Mouse (Mus musculus) frontal cortex, postnatal 25 days (tissue): ENCODE measurements around the gene Nubp1.

Experiments used
- DNase-seq, 2 experiments: peaks; one replicate each; pipeline ENCODE4 v3.0.0; 2022; ENCODE audit warnings: low spot score in 2 of 2

Nubp1 gene

DNA sequence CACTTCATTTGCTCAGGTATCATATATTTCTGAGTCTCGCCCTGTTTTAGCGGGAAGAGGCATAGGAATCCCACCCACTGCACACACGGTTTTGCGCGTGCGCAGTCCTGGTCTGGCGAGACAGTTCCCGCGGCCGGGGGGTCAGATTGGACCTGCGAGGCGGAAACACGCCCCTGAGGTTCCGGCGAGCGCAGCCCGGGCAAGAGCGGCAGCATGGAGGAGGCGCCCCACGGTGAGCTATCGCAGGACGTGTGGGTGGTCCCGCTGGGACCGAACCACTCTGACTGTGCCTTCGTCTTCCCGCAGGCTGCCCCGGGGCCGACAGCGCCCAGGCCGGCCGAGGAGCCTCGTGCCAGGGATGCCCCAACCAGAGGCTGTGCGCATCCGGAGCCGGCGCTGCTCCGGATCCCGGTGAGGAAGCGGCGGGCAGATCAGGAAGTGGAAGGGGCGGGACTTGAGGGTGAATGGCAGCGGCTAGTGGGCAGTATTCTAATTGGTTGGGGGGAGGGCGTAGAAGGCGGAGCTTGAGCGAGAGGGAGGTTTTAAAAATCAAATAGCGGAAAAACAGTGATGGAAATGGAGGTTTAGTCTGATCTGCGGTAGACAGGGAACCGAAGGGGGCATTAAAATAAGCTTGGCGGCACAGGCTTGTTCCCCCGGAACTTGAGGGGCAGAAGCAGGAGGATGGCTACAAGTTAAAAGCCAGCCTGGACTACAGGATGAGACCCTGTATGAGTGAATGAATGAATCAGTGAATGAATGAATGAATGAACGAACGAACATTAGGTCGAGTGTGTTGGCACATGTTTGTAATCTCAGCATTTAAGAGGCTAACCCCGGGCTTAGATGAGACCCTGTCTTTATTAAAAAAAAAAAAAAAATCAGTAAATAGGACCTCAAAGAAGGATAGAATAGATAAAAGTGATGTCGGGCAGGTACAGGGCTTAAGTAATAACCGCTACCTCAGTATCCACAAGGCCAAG is at the start of gene Nubp1:
TSS of gene Nubp1 (plus strand) at position 185 of the 983 bp plus-strand sequence.
- DNase-seq, result peak; percentile 82 to 84

DNA sequence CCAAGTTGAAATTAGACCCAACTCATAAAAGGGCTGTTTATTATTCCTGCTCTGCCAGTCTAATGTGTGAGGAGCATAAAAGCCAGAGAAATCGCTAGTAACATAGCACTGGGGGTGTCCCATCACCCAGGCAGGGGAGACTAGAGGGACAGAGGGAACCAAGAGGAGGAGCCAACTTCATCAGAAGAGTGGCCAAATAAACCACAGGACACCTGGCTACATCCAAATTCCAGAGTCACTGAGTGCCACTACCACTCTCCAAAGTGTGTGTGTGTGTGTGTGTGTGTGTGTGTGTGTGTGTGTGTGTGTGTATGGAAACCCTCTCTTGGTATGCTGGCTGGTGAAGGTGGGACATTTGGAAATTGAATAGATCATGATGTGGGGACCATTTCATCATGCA is 48.7 kb upstream of the Nubp1 start:
- DNase-seq, result no peak

DNA sequence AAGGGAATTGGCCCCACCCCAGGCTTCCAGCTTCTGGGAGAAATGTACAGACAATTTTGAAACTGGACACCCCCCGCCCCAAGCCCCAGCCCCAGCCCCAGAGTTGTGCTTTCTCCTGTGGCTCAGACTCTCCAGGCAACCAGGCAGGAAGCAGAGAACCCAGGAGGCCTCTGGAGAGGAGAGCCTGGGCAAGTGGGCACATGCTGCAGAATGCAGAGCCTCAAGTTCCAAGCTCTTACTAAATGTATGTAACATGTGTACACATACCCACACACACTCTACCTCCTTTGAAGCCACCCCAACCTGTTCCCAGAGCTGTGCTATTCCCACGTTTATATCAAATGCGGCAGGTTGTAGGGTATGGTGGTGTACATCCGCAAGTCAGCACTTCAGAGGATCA is 46.0 kb upstream of the Nubp1 start:
- no peak for DNase-seq

DNA sequence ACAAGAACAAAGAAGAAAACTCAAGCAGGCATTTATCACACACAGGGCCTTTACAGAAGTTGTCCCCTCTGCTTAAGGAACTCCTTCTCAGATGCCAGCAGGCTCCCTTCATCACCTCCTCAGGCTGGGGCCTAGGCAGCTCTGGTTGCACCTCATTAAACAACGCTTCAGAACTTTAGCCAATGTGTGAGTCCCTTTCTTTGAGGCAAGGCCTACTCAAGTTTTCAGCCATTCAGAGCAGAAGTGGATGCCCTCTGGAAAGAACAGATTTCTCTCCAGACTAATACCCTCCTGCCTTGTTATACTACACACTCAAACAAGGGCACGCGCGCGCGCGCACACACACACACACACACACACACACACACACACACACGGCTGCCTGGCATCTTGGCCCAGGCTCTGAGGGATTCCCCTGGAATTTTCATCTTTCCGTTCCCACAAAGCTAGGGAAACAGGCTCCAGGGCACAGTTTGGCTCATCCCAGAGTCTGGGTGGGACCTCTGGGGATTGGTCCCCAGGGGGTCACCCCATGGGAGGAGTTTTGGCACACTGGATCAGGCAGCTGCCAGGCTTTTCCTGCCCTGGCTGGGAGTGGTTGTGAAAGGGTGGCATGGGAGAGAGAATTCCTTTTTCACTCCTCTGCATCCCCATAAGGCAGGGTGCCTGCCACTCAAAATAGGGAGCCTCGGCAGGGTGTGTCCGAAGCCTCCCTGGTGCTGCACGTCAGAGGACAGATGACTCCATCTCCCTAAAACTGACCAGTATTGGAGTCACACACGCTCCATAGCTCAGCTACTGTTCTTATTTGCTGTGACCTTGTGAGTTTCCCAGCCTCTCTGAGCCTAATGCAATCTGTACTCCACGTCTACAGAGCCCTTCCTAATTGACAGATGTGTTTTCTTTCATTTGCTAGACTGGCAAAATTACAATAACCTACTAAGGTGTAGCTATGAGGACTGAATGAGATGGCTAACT is 45.2 kb upstream of the Nubp1 start:
- DNase-seq, result no peak

DNA sequence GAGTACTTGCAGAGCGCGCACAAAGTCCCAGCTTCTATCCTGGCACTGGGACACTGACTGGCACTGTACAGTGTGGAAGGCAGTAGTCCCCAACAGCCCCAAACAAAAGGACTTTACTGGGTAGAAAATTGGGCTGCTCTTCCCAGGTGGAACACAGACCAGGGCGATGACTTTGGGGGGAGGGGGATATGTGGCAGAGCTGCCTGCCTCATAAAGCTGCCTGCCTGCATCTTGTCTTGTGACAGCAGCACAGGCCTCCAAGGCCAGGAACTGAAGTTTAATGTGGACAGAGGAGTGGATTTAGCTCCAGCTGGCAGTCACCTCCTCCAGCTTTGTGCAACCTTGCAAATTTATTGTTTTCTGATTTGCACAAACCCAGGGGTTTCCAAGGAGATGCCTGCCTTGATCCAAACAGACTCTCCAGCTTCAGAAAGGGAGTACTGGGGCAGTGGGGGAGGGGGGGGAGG is 42.2 kb upstream of the Nubp1 start:
- no peak for DNase-seq

DNA sequence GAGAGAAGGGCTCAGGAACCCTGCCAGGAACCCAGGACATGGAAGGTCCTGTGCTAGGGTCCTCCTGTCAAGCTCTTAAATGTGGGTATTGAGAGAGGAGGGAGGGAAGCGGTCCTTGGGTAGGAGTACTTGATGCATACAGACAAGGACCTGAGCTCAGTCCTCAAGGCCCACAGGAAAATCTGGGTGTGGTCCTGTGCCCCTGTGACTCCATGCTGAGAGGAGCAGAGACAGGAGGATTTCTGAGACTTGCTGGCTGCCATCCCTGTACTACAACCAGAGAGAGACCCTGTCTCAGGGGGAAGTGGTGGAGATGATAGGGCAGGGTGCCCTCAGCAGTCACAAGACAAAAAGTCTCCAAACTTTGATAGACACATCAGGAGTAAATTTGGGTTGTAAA is 41.8 kb upstream of the Nubp1 start:
- DNase-seq, result no peak

DNA sequence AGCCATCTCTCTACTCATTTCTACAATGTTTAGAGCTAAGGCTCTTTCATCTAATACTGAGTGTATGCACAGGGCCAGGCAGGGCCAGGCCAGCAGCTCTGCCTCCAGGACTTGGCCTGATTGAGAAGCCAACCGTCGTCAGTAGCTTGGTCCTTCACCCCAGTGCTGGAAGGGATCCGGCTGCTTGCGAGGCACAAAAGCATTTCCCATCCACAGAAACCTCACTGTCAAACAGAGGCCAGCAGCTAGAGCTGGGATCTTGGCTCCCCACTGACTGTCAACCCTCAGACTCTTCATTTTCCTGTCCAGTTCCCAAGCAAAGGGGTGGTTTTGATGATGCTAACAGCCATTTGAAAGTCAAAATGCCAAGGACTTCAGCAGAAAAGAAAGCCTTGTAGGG is 39.4 kb upstream of the Nubp1 start:
- no peak for DNase-seq

DNA sequence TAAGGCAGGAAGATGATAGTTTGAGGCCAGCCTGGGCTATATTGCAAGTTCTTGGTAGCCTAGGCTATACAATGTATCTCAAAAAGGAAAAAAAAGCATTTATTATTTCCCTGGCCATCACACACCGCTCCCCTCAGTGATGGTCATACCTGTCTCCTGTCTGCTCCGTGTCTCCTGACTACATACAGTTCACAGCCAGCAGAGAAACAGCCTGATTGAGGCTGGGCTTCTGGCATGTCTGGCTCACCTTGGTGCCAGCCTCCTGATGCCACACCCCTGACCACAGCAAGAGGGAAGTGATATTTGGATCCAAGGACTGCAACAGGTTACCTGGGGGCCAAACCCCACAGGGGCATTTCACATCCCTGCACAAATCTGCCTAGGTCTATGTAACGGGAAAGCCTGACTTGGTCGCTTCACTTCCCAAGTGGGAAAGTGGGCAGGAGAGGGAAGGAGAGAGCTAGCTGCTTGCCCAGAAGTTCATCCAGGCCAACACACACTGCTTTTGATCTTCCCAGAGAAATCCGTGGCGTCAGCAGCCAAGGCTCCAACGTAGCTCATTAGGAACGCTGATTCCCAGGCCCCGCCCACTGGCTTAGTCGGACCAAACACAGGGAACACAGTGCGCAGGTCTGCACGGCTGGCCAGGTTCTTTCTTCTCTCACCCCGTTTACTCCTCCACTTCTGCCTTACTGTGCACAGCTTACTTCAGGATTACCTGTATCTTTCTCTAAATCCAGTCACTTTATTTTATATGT is 37.3 kb upstream of the Nubp1 start:
- no peak for DNase-seq

DNA sequence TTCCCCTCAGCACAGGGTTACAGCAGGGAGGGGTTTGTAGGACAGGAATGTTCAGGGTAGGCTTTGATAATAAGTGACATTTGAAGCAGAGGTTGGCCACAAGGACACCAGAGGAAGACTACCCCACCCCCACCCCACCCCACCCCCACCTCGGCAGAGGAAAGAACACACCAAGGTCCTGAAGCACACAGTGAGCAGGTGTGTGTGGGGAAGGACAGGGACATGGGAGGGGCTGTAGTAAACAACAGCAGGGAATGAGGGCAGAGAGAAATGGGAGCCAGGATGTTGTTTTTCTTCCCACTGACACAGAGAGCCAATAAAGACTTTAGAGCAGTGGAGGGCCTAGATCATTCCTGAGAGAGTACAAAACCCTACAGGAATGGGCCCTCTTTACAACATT is 34.5 kb upstream of the Nubp1 start:
- DNase-seq, result no peak

DNA sequence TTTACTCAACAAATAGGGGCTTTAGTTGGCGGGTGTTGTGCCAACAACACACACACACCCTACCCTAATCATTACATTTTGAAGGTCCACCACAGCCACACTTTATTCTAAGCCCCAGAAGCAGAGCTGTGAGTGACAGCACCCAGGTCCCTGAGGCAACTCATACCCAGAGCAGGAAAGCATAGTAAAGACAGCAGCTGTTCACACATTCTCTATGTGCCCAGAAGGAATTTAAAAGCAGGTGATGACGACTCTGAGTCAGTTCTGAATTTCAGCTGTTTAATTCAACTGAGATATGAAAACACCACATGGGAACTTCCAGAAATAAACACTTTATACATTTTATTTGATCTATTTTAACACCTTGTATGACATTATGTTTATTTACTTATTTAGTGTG is 32.2 kb upstream of the Nubp1 start:
- no peak for DNase-seq

DNA sequence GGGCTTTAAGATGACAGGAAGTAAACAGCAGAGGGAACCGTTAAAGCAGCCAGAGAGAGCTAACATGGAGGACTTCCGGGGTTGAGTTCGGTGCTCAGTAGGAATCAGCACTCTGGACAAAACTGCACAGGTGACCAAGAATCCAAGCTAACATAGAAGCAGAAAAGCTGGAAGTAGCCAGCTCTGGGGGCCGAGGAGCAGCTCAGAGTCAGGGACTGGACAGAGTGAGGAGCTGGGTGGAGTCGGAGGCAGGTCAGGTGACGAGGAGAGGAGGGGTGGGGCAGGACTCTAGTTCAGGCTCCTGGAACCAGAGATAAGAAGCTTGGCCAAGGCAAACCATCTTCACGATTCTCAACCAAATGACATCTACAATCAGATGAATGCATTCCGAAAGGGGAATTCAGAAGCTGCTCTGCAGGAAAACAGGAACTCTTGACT is 27.7 kb upstream of the Nubp1 start:
- DNase-seq, result no peak

DNA sequence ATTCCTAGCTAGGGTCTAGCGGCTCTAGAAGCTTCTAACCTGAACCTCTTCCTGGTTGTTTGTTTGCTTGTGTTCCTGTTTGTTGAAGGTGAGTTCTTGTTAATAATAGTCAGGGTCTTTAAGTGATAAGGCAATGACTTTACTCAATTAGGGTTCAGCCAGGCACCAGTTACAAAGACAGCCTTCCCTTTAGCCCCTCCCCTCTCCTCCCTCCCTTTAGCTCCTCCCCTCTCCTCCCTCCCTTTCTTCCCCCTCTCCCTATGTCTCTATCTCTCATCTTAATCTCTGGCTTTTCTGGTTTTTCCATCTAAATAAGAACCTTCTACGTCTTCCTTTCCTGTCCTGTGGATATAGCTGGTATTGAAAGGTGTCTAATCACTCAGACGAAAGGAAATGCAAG is 27.2 kb upstream of the Nubp1 start:
- DNase-seq, result no peak

DNA sequence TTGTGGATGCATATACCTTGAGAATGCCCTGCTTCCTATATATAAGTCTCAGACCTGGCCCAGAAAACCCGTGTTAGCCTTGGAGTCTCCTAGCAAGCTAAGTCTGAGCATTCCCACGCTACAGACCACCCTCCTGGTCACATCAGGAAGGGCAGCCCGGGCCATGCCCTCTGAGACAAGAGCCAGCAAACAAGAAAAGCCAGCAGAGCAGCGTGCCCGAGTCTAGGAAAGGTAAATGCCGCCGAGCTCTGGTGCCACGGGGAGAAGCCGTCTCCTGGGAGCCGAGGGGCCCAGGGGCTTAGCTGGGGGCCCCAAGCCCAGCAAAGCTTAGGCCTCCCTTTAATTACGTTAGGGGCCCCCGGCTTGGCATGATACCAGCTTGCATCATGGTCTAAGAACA is 26.5 kb upstream of the Nubp1 start:
- no peak for DNase-seq

DNA sequence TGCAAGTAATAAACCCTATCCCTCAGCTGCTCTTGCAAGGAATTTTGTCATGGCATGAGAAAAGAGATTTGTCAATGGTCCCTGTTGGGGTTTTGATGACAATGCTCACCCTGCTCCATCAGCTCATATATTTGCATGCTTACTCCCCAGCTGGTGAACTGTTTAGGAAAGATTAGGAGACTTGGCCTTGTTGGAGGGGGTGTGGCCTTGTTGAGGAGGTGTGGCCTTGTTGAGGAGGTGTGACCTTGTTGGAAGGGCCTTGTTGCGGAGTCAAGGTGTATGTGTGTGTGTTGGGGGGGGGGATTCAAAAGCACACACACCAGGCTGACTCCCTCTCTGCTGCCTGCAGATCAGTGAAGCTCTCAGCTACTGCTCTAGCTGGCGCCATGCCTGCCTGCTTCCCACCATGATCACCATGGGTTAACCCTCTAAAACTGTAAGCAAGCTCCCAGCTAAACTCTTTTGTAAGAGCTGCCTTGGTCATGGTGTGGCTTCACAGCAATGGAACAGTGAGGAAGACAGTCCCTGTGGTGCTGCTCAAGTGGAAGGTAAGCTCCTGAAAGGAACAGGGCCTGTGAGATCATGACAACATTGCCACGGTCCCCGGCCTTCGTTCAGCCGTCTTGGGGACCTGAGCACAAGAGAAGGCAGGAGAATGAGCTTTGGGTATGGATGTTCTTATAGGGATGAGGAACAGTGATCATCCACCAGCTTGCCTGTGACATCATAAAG is 22.9 kb upstream of the Nubp1 start:
- DNase-seq, result no peak

DNA sequence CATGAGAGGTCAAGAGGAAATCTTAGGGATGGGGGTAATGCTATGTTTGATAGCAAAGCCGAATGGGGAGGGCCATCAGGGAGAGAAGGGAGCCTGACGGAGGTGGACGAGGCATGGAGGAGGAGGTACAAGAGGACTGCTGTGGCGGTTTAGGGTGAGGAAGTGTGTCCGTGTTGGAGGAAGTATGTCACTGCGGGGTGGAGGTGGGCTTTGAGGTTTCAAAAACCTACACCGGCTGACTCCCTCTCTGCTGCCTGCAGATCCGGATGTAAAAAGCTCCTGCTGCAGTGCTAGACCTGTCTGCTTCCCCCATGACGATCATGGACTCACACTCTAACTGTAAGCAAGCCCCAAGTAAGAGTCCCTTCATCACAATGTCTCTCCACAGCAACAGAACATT is 19.2 kb upstream of the Nubp1 start:
- no peak for DNase-seq

DNA sequence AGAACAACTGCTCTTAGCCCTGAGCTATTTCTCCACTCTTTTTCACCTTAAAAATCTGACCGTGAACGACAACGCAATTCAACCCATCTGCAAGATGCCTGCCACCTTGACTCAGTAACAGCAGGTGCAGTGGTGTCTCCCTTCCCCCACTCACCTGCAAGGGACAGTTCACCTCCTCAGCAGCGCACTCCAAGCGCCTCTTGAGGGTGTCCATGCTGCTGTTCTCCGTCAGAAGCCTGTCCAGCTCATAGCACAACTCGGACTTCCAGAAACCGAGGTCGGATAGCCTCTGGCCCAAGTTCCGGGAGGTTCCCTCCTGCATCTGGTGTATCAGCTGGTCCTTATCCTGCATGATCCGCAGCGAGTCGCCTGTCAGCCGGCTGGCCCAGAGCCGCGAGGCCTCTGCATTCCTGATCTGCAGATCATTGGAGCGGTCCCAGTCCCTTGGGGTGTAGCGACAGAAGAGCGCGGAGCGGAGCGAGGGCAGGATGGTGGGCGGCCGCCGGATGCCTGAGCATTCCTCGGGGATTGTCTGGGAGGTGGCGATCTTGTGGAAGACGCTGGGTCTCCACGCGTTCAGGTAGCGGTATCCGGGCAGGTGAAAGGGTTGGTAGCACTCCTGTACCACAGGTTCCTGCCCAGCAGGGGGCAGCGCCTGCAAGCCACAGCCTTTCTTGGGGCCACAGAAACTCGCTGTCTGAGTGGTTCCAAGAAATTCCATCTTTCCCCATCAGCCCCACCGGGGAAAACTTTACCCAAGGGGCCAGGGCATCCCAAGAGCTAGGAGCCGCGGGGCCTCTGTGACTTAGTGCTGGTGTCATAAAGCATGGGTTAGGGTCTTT is 16.8 kb upstream of the Nubp1 start, which contains the start of gene Tekt5:
TSS of gene Tekt5 (minus strand) at position 792 of the 842 bp plus-strand sequence.
- DNase-seq, result no peak

DNA sequence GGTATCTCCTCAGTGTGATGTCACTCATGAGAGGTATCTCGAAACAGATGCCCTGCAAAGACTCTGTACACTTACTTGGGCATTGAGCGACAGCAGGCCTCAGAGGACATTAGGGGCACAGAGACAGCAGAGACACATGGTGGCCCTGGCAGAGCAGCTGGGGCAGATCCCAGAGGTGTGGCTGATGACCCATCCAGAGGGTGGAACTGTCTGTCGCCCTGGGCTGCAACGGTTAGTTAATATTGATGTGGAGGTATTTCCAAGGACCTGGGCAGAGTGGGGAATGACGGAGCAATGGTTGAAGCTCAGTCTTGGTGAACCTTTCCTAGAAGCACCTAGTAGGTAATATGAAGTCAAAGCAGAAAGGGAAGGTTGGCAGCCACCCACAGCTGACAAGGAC is 13.0 kb upstream of the Nubp1 start:
- DNase-seq, result no peak

DNA sequence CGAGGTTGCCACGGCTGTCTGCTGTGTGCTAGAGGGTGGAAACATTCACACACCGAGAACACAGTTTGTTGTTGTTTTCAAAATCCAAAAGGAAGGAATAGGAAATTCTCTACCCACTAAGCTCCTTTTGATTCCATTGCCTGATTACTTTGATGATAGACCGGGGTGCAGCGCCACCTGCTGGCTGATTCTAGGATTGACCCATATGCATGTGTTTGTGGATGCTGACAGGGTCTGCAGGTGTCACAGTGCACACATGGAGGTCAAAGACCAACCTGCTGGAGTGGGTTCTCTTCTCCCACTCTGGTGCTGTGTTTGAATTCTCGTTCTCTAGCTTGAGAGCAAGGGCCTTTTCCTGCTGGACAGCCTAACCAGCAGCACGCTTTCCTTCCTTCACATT is 12.6 kb upstream of the Nubp1 start:
- DNase-seq, result peak; percentile 90 to 92

DNA sequence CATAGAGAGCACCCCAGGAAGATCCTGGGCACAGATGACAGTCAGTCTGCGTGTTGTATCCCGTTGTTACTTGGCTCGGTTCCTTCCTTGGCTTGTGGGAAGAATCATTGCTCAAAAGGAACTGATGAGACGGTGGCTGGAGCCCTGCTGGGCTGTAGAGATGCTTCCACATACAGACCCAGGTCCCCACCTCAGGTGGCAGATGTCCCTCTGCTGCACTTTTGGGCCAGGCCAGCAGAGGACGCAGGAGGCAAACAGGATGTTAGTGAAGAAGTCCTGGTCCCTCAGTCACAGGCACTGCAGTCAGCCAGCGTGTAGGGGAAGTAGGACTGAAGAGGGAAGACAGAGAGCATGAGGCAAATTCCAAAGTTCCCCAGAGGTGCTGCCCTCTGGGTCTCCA is 4.2 kb downstream of the Nubp1 start:
- DNase-seq, result no peak

DNA sequence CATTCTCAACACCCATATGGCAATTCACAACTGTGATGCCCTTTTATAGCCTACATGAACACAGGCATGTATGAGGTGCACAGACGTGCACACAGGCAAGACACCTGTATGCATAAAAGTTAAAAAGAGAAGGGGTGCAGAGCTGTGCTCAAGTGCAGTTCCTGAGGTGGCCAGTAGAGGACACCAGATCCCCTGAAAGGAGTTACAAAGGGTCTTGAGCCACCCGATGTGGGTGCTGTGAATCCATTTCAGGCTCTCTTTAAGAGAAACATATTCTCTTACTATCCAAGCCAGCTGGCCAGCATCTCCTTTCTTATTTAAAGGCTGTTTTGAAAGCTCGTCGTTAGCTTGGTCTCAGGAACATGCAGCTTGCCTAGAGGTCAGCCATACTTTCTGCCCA is 5.1 kb downstream of the Nubp1 start:
- DNase-seq, result no peak
